Mouse (Mus musculus): ENCODE data around the gene Clec4a2.
"Not testable (repeated sequence)": the region's sequence is repeated elsewhere in the genome, so short reads cannot be mapped to it uniquely, and the experiment has no call there.

Gene Clec4a2

DNA sequence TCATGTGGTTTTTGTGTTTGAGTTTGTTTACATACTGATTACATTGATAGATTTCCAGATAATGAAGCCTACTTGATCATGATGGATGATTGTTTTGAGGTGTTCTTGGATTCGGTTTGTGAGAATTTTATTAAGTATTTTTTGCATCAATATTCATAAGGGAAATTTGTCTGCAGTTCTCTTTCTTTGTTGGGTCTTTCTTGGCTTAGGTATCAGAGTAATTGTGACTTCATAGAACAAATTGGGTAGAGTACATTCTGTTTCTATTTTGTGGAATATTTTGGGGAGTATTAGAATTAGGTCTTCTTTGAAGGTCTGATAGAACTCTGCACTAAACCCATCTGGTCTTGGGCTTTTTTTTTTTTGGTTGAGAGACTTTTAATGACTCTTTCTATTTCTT, at the start of gene Clec4a2:
Gene Clec4a2, plus strand, starts transcription at position 301 of the 400 bp plus-strand sequence.
- not testable (repeated sequence) for DNase-seq (ENCODE audit: low spot score in 2 of 2)

DNA sequence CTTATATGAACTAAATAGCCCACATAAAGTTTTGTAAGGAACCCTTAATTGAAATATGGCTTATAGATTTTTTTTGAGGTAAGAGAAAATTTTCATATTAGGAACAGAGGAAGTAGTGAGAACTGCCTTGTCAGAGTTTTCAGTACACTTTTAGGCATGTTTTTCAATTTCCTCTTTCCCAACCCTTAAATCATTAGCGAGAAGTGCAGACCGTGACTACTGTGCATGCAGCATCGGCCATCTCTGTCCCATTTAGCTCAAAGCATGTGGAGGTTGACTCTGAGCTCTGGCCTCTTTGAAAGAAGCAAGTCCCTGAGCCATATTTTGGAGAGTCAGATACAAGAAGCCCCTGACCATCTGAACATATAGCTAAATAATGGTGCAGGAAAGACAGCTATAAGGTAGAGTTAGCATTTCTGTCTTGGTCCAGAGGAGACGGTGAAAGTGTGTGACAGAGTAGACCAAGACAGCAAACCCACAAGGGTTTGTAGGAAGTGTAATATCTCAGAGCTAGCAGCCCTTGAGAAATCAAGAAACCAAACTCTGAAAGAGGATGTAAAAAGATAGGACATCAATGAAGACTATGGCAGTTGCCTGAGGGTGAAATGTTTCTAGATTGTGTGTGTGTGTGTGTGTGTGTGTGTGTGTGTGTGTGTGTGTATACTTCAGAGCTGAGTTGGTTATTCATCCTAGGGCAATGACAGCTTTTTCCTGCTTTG, 10.9 kb upstream of the Clec4a2 start:
- DNase-seq (ENCODE audit: low spot score in 2 of 2) = no peak

DNA sequence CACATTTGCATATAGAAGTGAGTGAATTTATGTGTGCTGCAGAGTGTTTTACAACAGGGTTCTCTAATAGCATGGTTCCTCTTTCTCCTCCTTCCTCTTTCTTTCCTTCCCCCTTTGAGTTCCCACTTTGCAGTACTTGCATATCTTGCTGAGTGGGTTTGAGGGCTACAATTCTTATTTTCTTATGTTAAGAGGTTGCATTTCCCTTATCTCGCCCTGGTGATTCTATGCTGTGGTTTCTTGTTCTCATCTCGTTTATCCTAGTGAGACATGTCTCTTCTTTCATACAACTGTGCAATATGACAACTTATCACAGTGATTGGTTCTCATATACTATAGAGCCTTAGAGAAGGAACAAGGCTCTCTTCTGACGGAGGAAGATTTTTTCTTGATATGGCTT, 17.0 kb downstream of the Clec4a2 start:
- DNase-seq (ENCODE audit: low spot score in 2 of 2) = peak in 1 of 2 experiments; percentile 42

DNA sequence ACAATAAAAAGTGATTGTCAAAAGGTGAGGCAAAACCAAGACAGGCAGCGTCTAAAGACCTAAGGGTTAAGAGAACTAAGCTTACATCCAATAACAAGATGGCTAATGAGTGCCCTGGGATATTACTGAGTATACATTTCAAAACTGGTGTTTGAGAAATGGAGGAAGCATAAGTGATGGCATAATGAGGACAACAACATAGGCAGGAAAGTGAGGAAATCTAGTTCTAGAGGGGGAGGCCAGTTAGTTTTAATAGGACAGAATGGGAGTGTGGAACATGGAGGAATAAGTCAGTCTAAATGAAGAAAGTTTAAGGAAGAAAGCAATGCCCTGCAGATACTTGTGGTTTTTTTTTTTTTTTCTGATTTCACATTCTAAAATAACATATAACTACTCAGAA, 20.9 kb downstream of the Clec4a2 start:
- no peak for DNase-seq (ENCODE audit: low spot score in 2 of 2)

DNA sequence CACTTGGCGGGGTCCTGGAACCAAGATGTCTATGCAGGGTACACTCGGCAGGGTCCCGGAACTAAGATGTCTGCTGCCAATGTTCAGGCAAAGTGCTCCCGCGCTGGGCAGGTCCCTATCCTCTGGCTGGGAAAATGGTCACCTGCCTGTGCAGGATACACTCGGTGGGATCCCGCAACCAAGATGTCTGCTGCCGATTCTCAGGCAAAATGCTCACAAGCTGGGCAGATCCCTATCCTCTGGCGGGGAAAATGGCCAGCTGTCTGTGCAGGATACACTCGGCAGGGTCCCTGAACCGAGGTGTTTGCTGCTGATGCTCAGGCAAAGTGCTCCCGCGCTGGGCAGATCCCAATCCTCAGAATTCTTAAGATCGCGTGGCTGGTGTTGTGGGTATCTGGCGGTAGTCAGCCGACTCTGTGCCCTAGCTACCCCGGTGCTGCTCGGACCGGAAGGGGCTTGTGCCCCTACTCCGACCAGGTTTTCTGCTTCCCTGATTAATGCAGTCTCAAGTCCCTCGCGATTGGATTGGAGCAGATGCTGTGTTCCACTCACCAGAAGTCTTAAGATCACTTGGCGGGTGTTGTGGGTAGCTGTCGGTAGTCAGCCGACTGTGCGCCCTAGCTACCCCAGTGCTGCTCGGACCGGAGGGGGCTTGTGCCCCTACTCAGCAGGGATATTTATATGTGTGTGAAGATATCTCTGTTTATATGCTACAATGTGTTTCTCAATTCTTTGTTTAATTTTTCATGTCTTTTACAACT, 31.7 kb downstream of the Clec4a2 start:
- not testable (repeated sequence) for DNase-seq (ENCODE audit: low spot score in 2 of 2)

DNA sequence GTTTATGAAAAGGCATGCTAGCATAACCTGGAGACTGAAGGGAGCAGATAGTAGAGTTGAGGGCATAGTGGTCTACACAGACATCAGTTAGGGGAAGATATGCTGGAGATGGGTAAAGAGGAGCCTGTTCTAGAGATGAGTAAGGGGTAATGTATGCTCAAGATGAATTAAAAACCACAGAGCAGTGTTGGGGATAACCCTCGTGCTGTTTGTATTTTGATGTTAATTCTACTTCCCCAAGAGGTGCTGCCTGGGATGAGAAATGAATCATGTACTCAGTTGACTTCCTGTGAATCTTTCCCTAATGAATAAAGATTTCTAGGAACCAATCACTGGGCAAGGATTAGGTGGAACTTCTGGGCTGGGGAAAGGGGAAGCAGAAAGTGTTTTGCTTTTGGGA, 63.9 kb downstream of the Clec4a2 start:
- peak in 1 of 2 experiments; percentile 29 for DNase-seq (ENCODE audit: low spot score in 2 of 2)

DNA sequence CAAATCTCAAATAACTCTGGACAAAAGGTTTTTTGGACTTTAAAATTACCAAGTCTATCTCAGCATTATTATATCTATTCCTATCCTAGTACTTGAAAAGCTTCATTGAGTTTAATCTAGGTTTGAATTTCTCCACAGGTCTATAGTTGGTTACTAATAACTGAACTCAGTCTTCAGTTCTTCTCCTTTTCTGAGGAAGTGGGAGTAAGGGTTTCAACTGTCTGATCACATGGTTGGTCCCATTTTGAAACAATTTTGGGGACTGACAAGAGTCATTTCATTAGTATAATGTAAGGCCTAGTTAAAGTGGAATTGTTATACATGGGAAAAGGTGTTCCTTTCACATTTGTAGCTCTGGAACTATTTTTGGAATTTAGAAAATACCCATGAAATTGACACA, 64.8 kb downstream of the Clec4a2 start:
- DNase-seq (ENCODE audit: low spot score in 2 of 2) = no peak

DNA sequence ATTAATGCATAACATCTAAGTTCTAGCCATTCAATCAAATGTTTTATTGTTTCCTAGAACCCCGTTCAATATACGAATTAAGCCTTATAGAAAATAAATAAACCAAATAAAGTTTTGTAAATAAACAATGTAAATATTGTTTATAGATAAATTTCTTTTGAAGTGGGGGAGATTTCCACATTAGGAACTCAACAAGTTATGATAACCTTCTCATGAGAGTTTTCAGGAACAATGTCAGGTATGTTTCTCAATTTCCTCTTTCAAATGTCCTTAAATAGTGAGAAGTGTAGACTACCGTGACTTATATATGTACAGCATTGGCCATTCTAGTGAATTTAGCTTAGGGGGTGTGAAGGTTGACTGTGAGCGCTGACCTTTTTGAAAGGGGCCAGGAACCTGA, 66.4 kb downstream of the Clec4a2 start, which contains the start of gene Clec4b2:
Gene Clec4b2, plus strand, starts transcription at position 301 of the 400 bp plus-strand sequence.
- no peak for DNase-seq (ENCODE audit: low spot score in 2 of 2)

DNA sequence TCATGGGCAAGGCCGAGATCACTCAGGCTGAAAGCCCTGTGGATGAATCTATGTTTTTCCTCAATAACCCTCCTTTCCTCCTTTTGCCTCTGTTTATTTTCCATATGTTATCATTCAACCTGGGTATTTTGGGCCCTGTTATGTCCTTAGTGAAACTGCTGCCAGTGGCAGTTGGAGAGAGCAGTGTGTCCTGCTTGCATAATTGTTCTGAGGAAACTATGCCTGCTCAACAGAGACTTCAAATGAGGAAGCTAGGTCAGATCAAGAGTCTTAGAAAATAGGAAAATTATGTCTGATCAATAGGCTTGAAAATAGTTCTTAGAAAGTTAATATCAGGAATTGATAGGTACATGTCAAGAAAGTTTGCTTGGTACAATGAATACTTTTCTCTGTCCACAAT, 69.3 kb downstream of the Clec4a2 start:
- no peak for DNase-seq (ENCODE audit: low spot score in 2 of 2)

DNA sequence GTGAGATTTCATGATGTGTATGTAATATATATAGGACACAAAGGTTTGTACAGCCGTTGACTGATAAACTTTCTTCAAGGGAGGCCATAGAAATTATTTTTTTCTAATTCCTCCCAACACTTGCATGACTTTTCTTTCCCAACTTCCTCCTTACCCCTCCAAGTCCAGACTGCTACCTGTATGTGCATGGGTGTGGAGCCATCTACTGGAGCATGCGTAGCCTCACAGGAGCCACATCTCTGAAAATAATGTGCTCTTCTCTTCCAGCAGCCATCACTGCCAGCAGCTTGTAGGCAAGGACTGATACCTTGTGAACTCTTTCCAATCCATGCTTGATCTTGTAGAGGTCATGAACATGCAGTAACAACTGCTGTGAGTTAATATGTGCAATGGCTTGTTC, 78.6 kb downstream of the Clec4a2 start:
- not testable (repeated sequence) for DNase-seq (ENCODE audit: low spot score in 2 of 2)

All from heart, adult 9 months (tissue).